Mouse (Mus musculus) monocyte, adult 2 months (primary cell): ENCODE data around the gene Kdf1.
A peak's percentile ranks its signal among the peaks of the same experiment; 100 is the strongest.
"Not testable (repeated sequence)": the region's sequence is repeated elsewhere in the genome, so short reads cannot be mapped to it uniquely, and the experiment has no call there.

Experiments used
- DNase-seq, 2 experiments: peaks; one replicate each; pipeline ENCODE4 v3.0.0; 2022; ENCODE audit warnings: low spot score in 2 of 2, low read depth in 1 of 2

Kdf1 gene

DNA sequence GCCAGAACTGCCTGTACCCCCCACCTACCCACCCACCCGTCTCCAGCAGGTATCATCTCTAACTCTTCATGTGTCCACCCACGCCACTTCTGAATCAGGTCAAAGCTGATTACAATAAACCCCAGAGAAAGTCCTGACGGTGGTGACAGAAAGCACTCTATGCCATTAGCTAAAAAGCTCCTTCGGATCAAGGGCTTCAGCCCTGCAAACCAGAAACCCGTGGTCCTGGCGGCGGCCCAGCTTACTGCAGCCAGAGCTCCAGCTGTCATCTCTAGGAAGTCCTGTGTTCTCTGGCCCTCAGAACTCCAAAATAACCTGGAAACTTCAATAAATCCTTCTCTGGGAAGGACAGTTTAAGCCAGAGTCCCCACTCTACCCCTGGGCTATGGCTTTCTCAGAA is 23.1 kb upstream of the Kdf1 start:
- DNase-seq: no peak

DNA sequence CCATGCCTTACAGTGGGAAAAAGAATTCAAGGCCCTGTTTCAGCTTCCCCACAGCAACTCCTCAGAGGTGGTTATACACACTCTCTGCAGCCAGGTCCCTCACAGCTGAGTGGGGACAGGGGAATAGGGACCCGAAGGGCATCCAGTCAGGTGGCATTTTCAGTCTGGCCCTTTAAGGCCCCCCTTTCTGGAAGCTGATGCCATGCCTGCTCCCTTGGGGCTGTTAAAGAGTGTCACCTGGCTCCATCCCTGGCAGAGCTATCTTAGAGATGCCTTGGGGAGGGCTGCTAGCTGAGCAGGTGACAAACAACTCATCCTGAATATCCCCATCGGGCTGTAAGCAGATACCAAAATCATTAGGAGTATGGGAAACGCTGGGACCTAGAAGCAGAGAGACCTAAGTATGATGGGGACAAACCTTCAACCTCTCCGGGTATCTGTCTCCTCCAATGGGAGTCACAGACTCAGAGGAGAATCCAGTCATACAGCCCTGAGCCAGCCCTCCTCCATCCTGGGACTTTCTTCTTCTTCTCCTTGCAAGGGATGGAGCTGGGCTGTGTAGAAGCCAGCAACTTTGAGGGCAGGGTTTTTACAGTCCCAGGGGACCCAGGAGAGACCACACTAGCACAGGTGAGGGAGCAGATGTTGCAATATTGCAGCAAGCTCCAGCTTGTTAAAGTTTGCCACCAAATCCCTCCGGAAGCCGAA is 21.9 kb upstream of the Kdf1 start:
- no peak for DNase-seq

DNA sequence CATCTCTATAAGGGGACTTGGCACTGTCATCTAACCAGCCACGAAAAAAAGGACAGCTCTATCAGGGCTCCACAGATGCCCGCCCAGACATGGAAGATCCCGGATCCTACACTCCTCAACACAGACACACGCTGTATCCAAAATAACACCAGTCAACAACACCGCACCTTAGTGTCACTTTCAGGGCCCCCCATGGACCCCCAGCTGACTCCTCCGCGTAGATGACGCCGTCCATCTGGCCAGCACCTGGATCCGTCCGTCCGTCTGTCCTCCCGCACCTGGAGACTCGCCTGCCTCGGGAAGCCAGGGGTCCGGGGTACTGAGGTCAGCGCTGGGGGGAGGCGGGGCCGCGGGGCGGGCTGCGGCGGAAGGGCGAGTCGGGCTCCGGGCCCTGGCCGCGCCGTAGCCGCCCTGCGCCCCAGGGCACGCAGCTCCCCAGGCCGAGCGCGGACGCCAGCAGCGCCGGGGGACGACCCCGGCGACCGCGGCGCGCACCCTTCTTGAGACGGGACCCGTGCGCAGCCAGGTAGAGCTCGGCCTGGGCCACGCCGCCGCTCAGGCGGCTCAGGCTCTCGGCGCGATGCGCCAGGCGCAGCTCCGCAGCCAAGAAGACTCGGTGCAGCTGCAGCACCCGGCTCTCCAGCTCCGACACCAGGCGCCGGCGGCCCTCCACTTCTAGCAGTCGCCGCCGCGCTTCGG is 21.2 kb upstream of the Kdf1 start:
- DNase-seq: no peak

DNA sequence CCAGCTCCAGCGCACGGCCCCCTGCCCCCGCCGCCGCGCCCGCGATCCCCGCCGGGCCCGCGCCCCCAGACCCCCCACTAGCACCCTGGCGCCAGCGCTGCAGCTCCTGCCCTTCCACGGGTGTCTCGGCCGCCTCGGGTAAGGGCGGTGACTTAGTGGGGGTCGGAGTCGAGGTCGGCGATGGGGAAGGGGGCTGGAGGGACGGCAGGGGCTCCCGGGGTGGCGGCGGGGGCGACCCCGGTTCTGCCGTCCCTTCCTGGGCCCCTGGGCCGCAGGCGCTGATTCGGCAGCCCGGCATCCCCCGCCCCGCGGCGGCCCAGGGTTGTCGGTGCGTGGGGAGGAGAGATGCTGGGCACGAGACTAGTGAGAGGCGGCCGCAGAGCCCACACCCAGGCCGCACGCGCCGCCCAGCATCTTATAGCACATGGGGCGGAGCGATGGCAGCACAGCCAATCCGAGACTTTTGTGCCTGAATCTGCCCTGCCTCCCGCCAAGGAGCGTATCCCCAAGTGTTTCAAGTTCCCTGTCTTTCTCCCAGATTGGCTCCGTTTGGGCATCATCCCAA is 20.5 kb upstream of the Kdf1 start, which contains the start of gene Trnp1:
Gene Trnp1, minus strand, starts transcription at position 391 of the 565 bp plus-strand sequence.
- DNase-seq: peak; percentile 24 to 49

DNA sequence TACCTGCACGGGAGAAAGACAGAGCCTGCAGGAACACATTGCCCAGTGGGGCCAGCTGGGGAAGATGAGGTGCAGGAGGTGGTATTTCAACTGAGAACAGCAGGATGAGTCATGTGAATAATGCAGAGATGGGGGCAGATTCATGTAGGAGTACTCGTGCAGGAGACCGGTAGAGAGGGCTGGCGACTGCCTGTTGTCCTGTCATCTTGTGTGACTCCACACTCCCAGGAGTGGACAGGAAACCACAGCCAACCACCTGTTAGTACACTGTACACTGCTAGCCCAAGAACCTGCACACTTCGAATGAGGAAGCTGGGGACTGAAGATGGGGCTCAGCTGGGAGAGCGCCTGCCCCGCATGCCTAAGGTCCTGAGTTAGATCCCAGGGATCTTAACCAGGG is 17.2 kb upstream of the Kdf1 start:
- DNase-seq: no peak

DNA sequence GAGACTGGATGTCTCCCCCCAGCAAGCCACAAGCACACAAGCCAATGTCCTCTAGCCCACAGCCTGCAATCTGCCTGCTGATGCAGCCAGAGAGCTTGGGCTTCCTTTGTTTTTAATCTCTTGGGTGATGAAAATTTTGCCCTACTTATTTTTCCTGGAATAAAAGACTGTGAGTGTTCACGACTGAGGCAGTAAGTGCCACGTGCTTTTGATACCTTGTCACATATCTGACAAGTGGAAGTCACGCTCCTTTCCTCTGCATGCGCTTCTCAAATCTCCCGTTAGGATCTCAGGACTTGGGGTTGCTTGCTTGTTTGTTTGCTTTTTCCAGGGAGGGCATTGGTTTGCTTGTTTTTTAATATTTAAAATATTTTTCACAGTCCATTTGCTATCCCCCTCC is 14.5 kb upstream of the Kdf1 start:
- DNase-seq: no peak

DNA sequence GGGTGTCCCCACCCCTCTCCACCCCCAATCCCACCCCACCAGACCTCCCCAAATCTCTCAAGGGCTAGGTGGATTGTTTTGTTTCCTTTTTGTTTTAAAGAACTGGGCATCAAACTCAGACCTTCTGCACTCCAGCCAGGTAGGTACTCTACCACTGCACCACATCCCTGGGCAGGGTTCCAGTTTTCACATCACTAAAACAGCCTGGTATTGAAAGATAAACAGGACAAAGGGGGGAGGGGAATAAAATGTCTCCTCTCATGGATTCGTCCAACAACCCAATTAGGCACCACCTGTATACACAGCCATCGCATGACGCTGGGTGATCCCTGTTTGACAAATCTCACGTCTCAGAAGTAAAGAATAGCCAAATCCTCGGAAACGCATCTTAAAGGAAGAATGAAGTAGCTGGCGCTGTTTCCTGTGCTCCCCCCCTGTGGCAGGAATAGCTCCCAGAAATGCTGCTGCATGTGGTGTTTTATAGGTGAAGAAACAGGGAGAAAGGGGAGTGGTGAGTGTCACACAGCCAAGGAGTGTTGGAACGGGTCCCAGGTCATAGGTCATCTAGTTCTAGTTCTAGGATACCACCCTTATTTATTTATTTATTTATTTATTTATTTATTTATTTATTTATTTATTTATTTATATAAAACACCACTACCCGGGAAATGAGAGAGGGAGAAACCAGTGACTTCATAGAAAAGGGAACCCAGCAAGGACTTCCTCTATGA is 13.8 kb upstream of the Kdf1 start:
- DNase-seq: no peak

DNA sequence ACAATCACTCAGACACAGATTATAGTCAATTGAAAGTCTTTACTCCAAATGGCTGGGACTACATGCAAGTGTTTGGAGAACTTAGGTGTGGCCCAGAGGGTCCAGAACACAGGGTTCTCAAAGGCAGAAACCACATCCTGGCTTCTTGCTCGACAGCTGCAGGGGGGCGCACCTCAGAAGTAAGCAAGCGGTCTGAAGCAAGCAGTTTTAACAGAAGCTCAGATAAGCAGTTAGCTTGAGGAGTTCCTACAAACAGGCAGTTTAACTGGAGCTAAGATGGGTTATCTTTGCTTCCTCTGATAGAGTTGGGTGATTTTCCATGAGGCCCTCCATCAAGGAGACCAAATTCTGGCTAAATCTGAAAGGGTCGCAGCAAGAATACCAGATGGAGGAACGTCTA is 12.2 kb upstream of the Kdf1 start:
- DNase-seq: no peak

DNA sequence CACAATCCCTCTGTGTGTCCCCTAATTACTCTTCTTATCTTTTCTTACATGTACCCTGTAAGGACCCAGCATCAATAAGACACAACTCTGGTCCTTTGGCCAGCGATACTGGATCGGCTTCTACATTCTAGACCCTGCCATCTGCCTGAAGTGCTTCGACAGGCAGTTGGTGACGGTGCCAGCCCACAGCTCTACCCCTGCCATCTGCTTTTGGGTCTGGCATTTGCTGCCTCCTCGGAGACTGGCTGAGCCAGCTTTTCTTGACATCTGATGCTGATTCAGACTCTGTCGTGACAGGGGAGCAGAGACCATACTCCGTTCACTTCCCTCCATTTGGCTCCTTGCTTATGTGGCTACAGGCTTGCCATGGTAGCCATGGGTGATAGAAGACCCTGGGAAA is 9.8 kb upstream of the Kdf1 start:
- no peak for DNase-seq

DNA sequence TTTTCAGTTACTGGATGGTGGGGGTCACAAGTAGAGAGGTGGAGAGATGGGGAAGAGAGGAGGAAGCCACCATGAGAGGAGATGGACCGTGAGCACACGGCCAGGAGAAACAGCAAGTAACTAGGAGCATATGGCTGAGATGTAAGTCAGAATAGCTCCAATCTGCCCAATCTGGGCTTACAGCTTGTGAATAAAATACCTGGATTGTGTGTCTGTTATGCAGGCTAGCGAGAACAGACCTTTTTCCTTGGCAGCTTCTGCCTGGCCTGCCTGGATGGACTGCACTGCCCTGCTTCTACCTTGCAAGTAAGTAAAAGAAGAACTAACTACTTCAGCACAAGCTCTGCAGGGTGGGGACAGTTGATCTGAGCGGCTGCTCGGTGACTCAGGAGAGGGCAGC is 7.7 kb upstream of the Kdf1 start:
- no peak for DNase-seq

DNA sequence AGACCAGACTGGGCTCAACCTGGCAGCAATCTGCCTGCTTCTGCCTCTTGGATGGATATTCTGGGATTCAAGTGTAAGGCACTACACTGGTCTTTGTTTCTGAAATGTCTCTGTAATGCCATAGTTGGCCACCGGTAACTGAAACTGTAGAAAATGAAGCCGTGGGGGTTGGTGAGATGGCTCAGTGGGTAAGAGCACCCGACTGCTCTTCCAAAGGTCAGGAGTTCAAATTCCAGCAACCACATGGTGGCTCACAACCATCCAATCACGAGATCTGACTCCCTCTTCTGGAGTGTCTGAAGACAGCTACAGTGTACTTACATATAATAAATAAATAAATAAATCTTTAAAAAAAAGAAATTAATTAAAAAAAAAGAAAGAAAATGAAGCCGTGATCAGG is 6.3 kb upstream of the Kdf1 start:
- DNase-seq: not testable (repeated sequence)

DNA sequence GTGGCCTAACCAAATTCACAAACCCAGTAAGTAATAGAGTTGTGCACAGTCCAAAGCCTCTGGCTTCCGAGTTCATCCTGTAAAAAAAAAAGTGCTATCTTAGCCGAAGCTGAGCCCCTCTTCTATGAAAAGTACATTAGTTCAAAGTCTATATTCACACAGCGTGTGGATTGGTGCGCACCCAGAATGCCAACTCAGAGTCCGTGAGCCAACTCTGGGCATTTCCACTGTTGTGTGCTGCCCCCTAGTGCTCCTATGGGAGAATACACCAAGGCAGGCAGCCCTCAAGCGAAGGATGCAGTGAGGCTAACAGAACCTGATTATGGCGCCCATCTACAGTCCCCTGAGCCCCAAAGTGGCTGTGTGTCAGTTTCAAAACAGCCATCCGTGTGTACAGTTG is 5.8 kb upstream of the Kdf1 start:
- DNase-seq: peak in 1 of 2 experiments; percentile 45

DNA sequence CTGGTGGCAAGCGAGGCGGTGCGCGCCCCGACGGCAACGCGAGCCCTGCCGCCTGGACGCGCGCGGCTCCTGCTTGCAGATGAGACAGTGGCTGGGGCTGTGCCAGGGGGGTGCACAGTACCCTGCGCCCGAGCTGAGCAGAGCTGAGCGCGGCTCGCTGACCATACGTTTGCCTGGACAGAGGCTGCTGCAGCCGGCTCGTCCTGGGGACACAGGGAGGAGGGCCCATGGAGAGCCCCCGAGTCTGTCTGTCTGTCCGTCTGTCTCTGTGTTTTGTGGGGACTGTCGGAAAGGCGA is 554 bp downstream of the Kdf1 start:
- DNase-seq: no peak

DNA sequence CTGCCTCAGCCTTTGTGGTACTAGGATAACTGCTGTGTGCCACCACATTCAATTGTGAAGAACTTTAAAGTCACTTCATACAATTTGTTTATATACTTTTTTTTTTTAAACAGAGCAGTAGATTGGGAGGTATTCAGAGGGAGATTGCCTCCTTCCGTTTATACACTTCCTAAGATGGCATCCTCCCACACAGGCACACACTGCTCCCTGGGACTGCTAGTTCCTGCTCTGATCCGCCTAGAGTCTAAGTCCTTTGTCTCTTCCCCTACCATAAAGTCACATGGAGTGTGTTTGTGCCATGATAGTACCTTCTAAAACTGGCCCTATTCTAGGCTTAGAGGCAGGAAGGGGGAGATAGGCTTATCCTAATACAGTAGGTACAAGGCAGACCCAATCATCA is 2.7 kb downstream of the Kdf1 start:
- DNase-seq: no peak

DNA sequence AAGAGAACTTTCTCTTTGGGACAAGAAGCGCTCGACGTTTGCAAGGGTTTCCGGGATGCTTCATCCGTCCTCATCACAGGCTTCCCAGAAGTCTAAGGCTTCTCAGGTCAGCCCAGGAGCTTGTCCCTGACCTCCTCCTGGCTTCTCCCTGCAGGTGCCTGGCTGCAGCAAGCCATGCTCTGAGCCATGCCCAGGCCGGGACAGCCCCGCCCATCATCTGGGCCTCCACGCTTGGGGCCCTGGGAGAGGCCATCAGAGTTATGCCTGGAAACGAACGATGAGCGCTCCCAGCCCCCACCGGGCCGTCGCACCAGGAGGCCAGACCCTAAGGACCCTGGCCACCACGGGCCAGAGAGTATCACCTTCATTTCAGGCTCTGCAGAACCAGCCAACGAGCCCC is 9.0 kb downstream of the Kdf1 start:
- no peak for DNase-seq

DNA sequence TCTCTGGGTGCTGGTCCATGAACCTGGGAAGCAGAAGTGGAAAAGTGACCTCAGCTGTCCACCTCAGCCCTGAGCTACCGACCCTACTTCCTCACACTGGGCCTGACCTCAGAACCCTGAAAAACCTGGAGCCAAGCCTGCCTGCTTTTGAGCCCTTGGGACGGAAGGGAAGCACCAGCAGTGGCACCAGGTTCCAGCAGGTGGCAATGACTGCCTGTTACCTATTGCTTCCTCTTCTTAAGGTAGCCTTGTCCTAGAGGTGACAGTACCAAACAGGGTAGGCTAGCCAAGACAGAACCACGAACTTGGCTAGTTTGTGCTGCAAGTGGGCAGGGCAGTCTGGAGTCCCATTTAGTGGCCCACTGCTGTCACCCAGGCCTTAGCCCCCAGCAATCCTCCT is 14.0 kb downstream of the Kdf1 start:
- DNase-seq: no peak

DNA sequence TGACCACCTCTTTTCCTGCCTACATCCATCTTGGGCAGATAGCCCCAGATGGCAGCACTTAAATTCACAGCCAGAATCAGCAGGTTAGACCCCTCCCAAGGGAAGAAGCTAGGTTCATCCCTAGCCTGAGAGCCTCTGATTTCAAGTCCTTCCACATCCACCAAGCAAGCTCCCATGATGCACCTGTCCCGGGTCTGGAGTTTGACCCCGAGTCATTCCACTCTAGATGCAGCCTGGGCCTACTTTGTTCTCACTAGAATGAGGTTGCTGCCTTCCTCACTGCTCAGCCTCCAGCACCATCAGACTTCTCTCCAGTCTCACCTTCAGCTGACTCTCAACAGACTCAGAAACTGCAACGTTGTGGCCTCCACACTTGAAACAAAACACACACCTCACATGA is 17.3 kb downstream of the Kdf1 start:
- DNase-seq: no peak

DNA sequence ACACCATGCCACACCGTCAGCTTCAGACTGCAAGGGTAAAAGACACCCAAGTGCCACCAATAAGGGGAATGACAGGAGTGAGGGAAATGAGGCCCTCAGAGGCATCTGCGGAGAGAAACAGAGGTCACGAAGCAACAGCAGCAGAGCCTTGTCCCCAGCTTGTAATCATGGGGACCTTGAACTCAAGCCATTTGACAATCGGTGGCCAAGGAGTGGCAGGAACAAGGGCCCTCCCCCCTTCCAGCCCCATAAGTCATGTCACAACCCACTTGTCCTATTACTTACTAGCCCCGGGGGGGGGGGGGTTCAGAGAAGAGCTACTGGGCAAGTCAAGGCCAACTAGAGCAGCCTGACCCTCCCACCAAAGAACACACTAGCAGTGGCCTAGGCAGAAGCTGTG is 17.9 kb downstream of the Kdf1 start:
- no peak for DNase-seq

DNA sequence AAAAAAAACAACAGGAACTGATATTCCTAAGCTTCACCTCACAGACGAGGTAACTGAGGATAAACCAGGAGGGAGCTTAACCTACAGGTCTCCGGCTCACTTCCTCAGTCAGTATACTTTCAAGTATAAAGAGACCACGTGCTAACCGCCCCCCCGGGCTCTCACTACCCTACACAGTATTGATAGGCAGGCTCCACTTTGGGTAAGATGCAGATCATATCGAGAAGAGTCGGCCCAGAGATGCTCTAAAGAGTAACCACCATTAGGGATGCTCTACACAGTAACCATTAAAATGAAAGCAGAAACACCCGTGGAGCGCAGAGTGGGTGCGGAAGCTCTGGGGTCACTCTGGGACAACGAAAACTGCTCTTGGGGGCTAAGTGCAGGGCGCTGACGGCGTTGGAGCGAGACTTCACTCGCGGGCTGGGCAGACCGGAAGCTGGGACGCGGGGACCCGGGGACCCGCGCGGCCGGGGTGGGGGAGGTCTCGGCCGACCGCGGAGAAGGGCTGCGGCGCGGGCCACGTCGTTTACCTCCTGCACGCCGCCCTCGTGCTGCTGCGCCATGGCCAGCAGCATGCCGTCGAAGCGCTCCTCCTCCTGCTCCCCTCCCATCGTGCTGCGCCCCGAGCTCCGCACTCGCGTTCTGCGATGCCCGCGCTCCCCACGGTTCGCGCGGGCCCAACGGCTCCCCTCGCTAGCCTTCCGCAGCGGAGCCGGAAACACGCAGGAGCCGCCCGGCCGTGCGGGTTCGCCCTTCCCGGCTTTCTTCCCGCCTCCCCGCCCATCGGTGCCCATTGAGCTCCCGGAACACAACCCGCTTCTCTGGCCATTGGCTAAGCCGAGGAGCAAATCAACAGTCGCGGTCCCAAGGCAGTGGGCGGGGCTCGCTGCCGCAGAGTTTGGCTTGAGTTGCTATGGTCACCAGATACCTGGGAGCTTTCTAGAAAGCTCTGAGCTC is 26.8 kb downstream of the Kdf1 start, which contains the start of gene Nudc:
Gene Nudc, minus strand, starts transcription at position 725 of the 960 bp plus-strand sequence.
- peak; percentile 85 to 87 for DNase-seq

DNA sequence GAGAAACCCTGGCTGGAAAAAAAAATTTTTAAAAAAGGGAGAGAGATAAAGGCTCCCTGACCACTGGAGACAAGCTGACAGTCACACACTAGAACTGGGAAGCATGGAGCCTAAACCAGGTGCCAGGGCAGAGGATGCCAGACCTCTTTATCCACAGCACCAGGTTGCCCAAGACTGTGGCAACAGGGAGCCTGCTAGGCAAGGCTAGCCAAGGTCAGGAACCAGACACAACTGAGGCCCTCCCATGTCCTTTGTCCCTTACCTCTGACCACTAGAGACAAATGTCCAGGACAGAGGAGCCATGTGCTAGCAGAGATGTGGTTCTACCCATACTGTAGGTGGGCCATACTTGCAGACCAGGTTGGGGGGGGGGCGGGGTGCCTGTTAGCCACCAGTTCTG is 33.3 kb downstream of the Kdf1 start:
- no peak for DNase-seq
